Mouse (Mus musculus): Measurements from ENCODE around the gene Inafm1.
"Not testable (repeated sequence)": the region's sequence is repeated elsewhere in the genome, so short reads cannot be mapped to it uniquely, and the experiment has no call there.

The Inafm1 gene

GRCm38 (mm10) chr7:16296766-16297390 is 23.5 kb upstream of the Inafm1 start:
- DNase-seq: peak; percentile 95

- no peak for DNase-seq
Observed at GRCm38 (mm10) chr7:16296146-16296545, 22.7 kb upstream of the Inafm1 start.

- DNase-seq: peak; percentile 80
Observed at GRCm38 (mm10) chr7:16295321-16295900, 22.0 kb upstream of the Inafm1 start.

- peak; percentile 96 for DNase-seq
Observed at GRCm38 (mm10) chr7:16294837-16295236, 21.4 kb upstream of the Inafm1 start.

GRCm38 (mm10) chr7:16294346-16294745 is 20.9 kb upstream of the Inafm1 start:
- DNase-seq: peak; percentile 72

GRCm38 (mm10) chr7:16287791-16288190 is 14.4 kb upstream of the Inafm1 start:
- DNase-seq: no peak

- no peak for DNase-seq
Observed at GRCm38 (mm10) chr7:16287016-16287415, 13.6 kb upstream of the Inafm1 start.

- peak; percentile 100 for DNase-seq
Observed at GRCm38 (mm10) chr7:16286026-16286961, 12.9 kb upstream of the Inafm1 start, which contains the start of gene Ccdc9. Ccdc9 (minus strand) TSS chr7:16286795.

- DNase-seq: peak; percentile 81
Observed at GRCm38 (mm10) chr7:16285450-16286025, 12.1 kb upstream of the Inafm1 start.

GRCm38 (mm10) chr7:16284904-16285303 is 11.5 kb upstream of the Inafm1 start:
- DNase-seq: no peak

GRCm38 (mm10) chr7:16284001-16284400 is 10.6 kb upstream of the Inafm1 start:
- DNase-seq: no peak

GRCm38 (mm10) chr7:16282334-16282733 is 8.9 kb upstream of the Inafm1 start:
- no peak for DNase-seq

- DNase-seq: no peak
Observed at GRCm38 (mm10) chr7:16280721-16281120, 7.3 kb upstream of the Inafm1 start.

- DNase-seq: no peak
Observed at GRCm38 (mm10) chr7:16274922-16275890, 1.8 kb upstream of the Inafm1 start.

GRCm38 (mm10) chr7:16273766-16274140 is 336 bp upstream of the Inafm1 start:
- peak; percentile 87 for DNase-seq

- DNase-seq: peak; percentile 78
Observed at GRCm38 (mm10) chr7:16272681-16273080, 736 bp downstream of the Inafm1 start.

GRCm38 (mm10) chr7:16271139-16271538 is 2.3 kb downstream of the Inafm1 start:
- no peak for DNase-seq

- not testable (repeated sequence) for DNase-seq
Observed at GRCm38 (mm10) chr7:16266593-16266992, 6.8 kb downstream of the Inafm1 start.

GRCm38 (mm10) chr7:16265856-16266255 is 7.6 kb downstream of the Inafm1 start:
- DNase-seq: no peak

GRCm38 (mm10) chr7:16263843-16264242 is 9.6 kb downstream of the Inafm1 start:
- no peak for DNase-seq

- peak; percentile 93 for DNase-seq
Observed at GRCm38 (mm10) chr7:16263015-16263787, 10.2 kb downstream of the Inafm1 start.
